Comparison of ENCODE assay signal across 27 mouse cellular contexts in genomic region chr9:64249371-64249770, GRCm38 (mm10). TPM values are rescaled to one million over a fixed set of nuclear protein-coding genes. Genes with fewer than 3 reads are reported as not detected.
DNase-seq lines count a peak whose midpoint lies in the region; ATAC-seq and TF ChIP-seq lines count a peak whose summit lies in the region.
"Had no signal": no experiment of that assay in that cellular context is flagged by ENCODE, and none has a peak within 500 bp of the region (broad histone marks: within the 10 kb centered on the region; RNA-seq: fewer than 3 reads in every experiment).

No protein-coding gene starts in this region.

- H3K9me3 ChIP-seq in hindbrain, embryonic 11.5 days (ENCODE audit: control insufficient read depth, low read length) = no peaks in the 10 kb centered on the region
- H3K9me3 ChIP-seq: embryonic facial prominence, embryonic 15.5 days; hindbrain, embryonic 13.5 days; kidney, embryonic 15.5 days; limb, embryonic 13.5 days; liver, embryonic 13.5 days; midbrain, embryonic 10.5 days; neural tube, embryonic 15.5 days; stomach, embryonic 15.5 days had no signal

- peak overlapping the region; percentile 39; the same call in 1 of the 2 replicates for H3K27ac ChIP-seq in layer of hippocampus, adult 2 months
- peak overlapping the region; percentile 71 for H3K27ac ChIP-seq in bone marrow macrophage, adult 2 months (ENCODE audit: insufficient read depth, low read depth, low read length)
- no peak overlapping the region for H3K27ac ChIP-seq in hindbrain, embryonic 11.5 days (ENCODE audit: low read depth, low read length)
- H3K27ac ChIP-seq: embryonic facial prominence, embryonic 15.5 days; hindbrain, embryonic 13.5 days; kidney, embryonic 15.5 days; limb, embryonic 13.5 days; liver, embryonic 13.5 days; midbrain, embryonic 10.5 days; neural tube, embryonic 15.5 days; stomach, embryonic 15.5 days had no signal

- 0 out of 2 replicates have a peak, but pooled peaks have one; percentile 22 for ATAC-seq in monocyte, adult 5-6 weeks (replicated peaks; ENCODE audit: insufficient number of reproducible peaks, low FRiP score, low TSS enrichment, poor library complexity, severe bottlenecking)
- ATAC-seq in hindbrain, embryonic 11.5 days (ENCODE audit: low FRiP score) = no peak
- ATAC-seq: forebrain, embryonic 14.5 days; midbrain, embryonic 16.5 days had no signal

- peaks cover 33% of the 10 kb centered on the region for H3K4me1 ChIP-seq in bone marrow macrophage, adult 2 months (ENCODE audit: control insufficient read depth, insufficient read depth, low read length)
- no peaks in the 10 kb centered on the region; the same call in 1 of the 2 replicates for H3K4me1 ChIP-seq in hindbrain, embryonic 11.5 days (replicated peaks; ENCODE audit: control insufficient read depth, insufficient read depth, low read length)

- no peak overlapping the region for H3K4me2 ChIP-seq in hindbrain, embryonic 11.5 days (replicated peaks; ENCODE audit: low read depth, low read length)
- H3K4me2 ChIP-seq: embryonic facial prominence, embryonic 15.5 days; heart, embryonic 11.5 days; hindbrain, embryonic 13.5 days; kidney, embryonic 15.5 days; limb, embryonic 13.5 days; liver, embryonic 13.5 days; neural tube, embryonic 15.5 days; stomach, embryonic 15.5 days had no signal

- H3K36me3 ChIP-seq in hindbrain, embryonic 11.5 days (ENCODE audit: control insufficient read depth, insufficient read depth, low read length) = no peaks in the 10 kb centered on the region
- H3K36me3 ChIP-seq: embryonic facial prominence, embryonic 15.5 days; neural tube, embryonic 15.5 days; stomach, embryonic 15.5 days had no signal

- no peak for DNase-seq in layer of hippocampus, adult 2 months (ENCODE audit: low spot score in 2 of 2)
- no peak for DNase-seq in layer of hippocampus, postnatal 25 days (ENCODE audit: extremely low spot score in 1 of 2, low spot score in 1 of 2)
- peak; percentile 44 for DNase-seq in A20 (ENCODE audit: low read depth, low spot score)
- DNase-seq in neural tube, embryonic 10.5 days (ENCODE audit: extremely low spot score, low spot score) = no peak
- no peak for DNase-seq in hindbrain, embryonic 11.5 days (ENCODE audit: low spot score)
- DNase-seq: adrenal gland, postnatal 25 days; cerebellum, adult 9-10 months; gastrocnemius, postnatal 14 days; kidney, adult 11 months; kidney, postnatal 36 days; liver, embryonic 13.5 days; lung, adult 2 months; lung, postnatal 36 days; right cerebral cortex, postnatal 25 days had no signal

- WGBS in hindbrain, embryonic 11.5 days = 88% methylated on average over 1 of the region's 1 CpGs

- no peak for TF ChIP-seq CTCF in layer of hippocampus, adult 2 months (conservative IDR thresholded peaks at IDR 0.05)
- TF ChIP-seq CTCF in bone marrow macrophage, adult 2 months (IDR thresholded peaks at IDR 0.05; ENCODE audit: low read depth, low read length) = no peak

- TF ChIP-seq POLR2A in bone marrow macrophage, adult 2 months (IDR thresholded peaks at IDR 0.05; ENCODE audit: borderline replicate concordance, low read depth, low read length) = no peak

- H3K9ac ChIP-seq in hindbrain, embryonic 11.5 days (ENCODE audit: low read depth, low read length) = no peak overlapping the region
- H3K9ac ChIP-seq: embryonic facial prominence, embryonic 15.5 days; hindbrain, embryonic 13.5 days; kidney, embryonic 15.5 days; limb, embryonic 13.5 days; liver, embryonic 13.5 days; neural tube, embryonic 15.5 days; stomach, embryonic 15.5 days had no signal

- no peak overlapping the region for H3K4me3 ChIP-seq in layer of hippocampus, adult 2 months
- no peak overlapping the region for H3K4me3 ChIP-seq in bone marrow macrophage, adult 2 months (ENCODE audit: insufficient read depth, low read length)
- no peak overlapping the region for H3K4me3 ChIP-seq in hindbrain, embryonic 11.5 days (ENCODE audit: low read depth, low read length)
- H3K4me3 ChIP-seq: embryonic facial prominence, embryonic 15.5 days; hindbrain, embryonic 13.5 days; kidney, embryonic 15.5 days; limb, embryonic 13.5 days; liver, embryonic 13.5 days; midbrain, embryonic 10.5 days; neural tube, embryonic 15.5 days; stomach, embryonic 15.5 days had no signal

- H3K27me3 ChIP-seq in hindbrain, embryonic 11.5 days (ENCODE audit: control insufficient read depth, insufficient read depth, low read length) = no peaks in the 10 kb centered on the region
- H3K27me3 ChIP-seq: embryonic facial prominence, embryonic 15.5 days; hindbrain, embryonic 13.5 days; kidney, embryonic 15.5 days; limb, embryonic 13.5 days; liver, embryonic 13.5 days; neural tube, embryonic 15.5 days; stomach, embryonic 15.5 days had no signal

RNA-seq across cellular contexts. Expression of gene Map2k1, which starts 4.1 kb away (rescaled TPM):
- 100 to 1,000 TPM; 329 to 346 TPM for total RNA-seq in layer of hippocampus, adult 2 months (2021)
- 100 to 1,000 TPM; 294 to 332 TPM for total RNA-seq in layer of hippocampus, postnatal 25 days (2021)
- 79.9 and 83.4 TPM in 2 replicates for polyA plus RNA-seq in bone marrow macrophage, adult 2 months (2012; ENCODE audit: insufficient read depth, insufficient read length, missing spikeins)
- 168 to 200 TPM (median 191 TPM) in 3 replicates for total RNA-seq in monocyte, adult 5-6 weeks (2017)
- 71.8 and 79.1 TPM in 2 replicates for polyA plus RNA-seq in hindbrain, embryonic 11.5 days (2014; fragmentation: Nextera tagmentation; extraction: Ambion mirVana)

RNA-seq across cellular contexts. Expression of gene Uchl4, which starts 14.4 kb away (rescaled TPM):
- total RNA-seq in layer of hippocampus, adult 2 months (2021) = 1 to 10 TPM; 2.8 to 2.9 TPM
- total RNA-seq in layer of hippocampus, postnatal 25 days (2021) = 1 to 10 TPM; 3.0 to 3.9 TPM
- polyA plus RNA-seq in bone marrow macrophage, adult 2 months (2012; ENCODE audit: insufficient read depth, insufficient read length, missing spikeins) = 1.9 and 2.1 TPM in 2 replicates
- total RNA-seq in monocyte, adult 5-6 weeks (2017) = 0.53 to 1.8 TPM (median 1.6 TPM) in 3 replicates
- polyA plus RNA-seq in hindbrain, embryonic 11.5 days (2014; fragmentation: Nextera tagmentation; extraction: Ambion mirVana) = 4.0 and 5.2 TPM in 2 replicates
- polyA plus RNA-seq: lung, adult 2 months; spleen, adult 2 months had no signal

RNA-seq across cellular contexts. Expression of gene Tipin, which starts 32.0 kb away (rescaled TPM):
- total RNA-seq in layer of hippocampus, adult 2 months (2021) = 10 to 100 TPM; 15.4 to 21.7 TPM
- total RNA-seq in layer of hippocampus, postnatal 25 days (2021) = 10 to 100 TPM; 13.8 to 19.7 TPM
- 26.8 and 29.6 TPM in 2 replicates for polyA plus RNA-seq in bone marrow macrophage, adult 2 months (2012; ENCODE audit: insufficient read depth, insufficient read length, missing spikeins)
- 32.7 to 41.8 TPM (median 36.0 TPM) in 3 replicates for total RNA-seq in monocyte, adult 5-6 weeks (2017)
- 226 and 233 TPM in 2 replicates for polyA plus RNA-seq in hindbrain, embryonic 11.5 days (2014; fragmentation: Nextera tagmentation; extraction: Ambion mirVana)
